Mouse (Mus musculus) forebrain, embryonic 14.5 days (tissue): Measurements from ENCODE around the gene Ssc4d. TPM values are rescaled to one million over a fixed set of nuclear protein-coding genes. Genes with fewer than 3 reads are reported as not detected.

Experiments used
- ATAC-seq: fragments of 200-750 bp; cut with Nextera tagmentation; 2 replicates; pipeline ENCODE4 v1.8.0; 2017; ENCODE audit warnings: mild to moderate bottlenecking, moderate library complexity
- DNase-seq: peaks from one replicate; pipeline ENCODE4 v3.0.0-alpha.2; 2015; ENCODE audit warnings: low spot score
- H3K27ac ChIP-seq: fragments of 300-500 bp; sonication (generic); 2 replicates; pipeline ENCODE4 v1.5.1; 2014; ENCODE audit warnings: low read depth, mild to moderate bottlenecking, control low read depth, low read length, moderate library complexity
- H3K27me3 ChIP-seq: fragments of 300-500 bp; sonication (generic); replicated peaks from 2 replicates; pipeline ENCODE4 v1.6.1; 2014; ENCODE audit warnings: low read length, control low read depth, mixed read lengths; ENCODE audit not compliant: control insufficient read depth, insufficient read depth
- H3K36me3 ChIP-seq: fragments of 300-500 bp; sonication (generic); 2 replicates; pipeline ENCODE4 v1.6.1; 2014; ENCODE audit warnings: low read length, control low read depth; ENCODE audit not compliant: control insufficient read depth, insufficient read depth
- H3K4me1 ChIP-seq: fragments of 300-500 bp; sonication (generic); 2 replicates; pipeline ENCODE4 v1.6.1; 2014; ENCODE audit warnings: antibody characterized with exemption, low read length, control low read depth; ENCODE audit not compliant: control insufficient read depth, insufficient read depth
- H3K4me2 ChIP-seq: fragments of 300-500 bp; sonication (generic); 2 replicates; pipeline ENCODE4 v1.6.1; 2014; ENCODE audit warnings: mild to moderate bottlenecking, control low read depth, low read length
- H3K4me3 ChIP-seq: fragments of 300-500 bp; sonication (generic); 2 replicates; pipeline ENCODE4 v1.5.1; 2014; ENCODE audit warnings: low read depth, low read length, control low read depth
- H3K9ac ChIP-seq: fragments of 300-500 bp; sonication (generic); 2 replicates; pipeline ENCODE4 v1.6.1; 2014; ENCODE audit warnings: mild to moderate bottlenecking, low read length, control low read depth, moderate library complexity
- H3K9me3 ChIP-seq: fragments of 300-500 bp; sonication (generic); replicated peaks from 2 replicates; pipeline ENCODE4 v1.6.1; 2016; ENCODE audit warnings: low read length, control low read depth, mixed read lengths; ENCODE audit not compliant: control insufficient read depth
- WGBS: fragments of 180-500 bp; shearing (Covaris S2); extraction: QIAGEN DNeasy Blood & Tissue Kit; methylation state at CpG from one replicate; pipeline ENCODE4 v1.1.7; 2014; 5-methylcytosine and 5-hydroxymethylcytosine counted together
- polyA plus RNA-seq: library from polyadenylated mRNA; unstranded; fragments of >200 nt; fragmentation: Nextera tagmentation; extraction: Ambion mirVana; gene quantifications from 2 replicates; pipeline ENCODE4 v1.2.1, GENCODE M21; 2014

Gene Ssc4d
- polyA plus RNA-seq, 1 experiment from 2014 or later, result 0.99 TPM

DNA sequence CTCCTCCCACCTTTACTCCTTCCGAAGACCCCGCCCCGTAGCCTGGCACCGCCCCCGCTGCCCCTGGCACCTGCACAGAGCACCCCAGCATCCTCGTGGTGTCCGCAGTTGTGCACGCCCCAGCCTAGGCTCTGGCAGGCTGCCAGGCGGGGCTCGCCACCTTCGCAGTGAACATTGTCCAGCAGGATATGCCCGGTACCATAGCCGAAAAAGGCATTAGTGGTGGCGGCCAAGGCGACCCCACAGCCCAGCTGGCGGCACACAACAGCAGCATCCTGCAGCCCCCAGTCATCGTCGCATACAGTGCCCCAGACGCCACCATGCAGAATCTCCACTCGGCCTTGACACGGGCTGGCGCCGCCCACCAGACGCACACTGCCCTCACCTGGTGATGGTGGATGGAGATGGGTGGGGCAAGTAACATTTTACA is 8.8 kb downstream of the Ssc4d start:
- no peak overlapping the region for H3K27ac ChIP-seq
- ATAC-seq (no peak), DNase-seq (no peak)
- H3K4me3 ChIP-seq, result peak overlapping the region; percentile 11; the same call in 1 of the 2 replicates
- H3K9ac ChIP-seq, result peak overlapping the region; percentile 13; the same call in 1 of the 2 replicates
- peak overlapping the region; percentile 30 for H3K4me2 ChIP-seq
- H3K27me3 ChIP-seq, result no peaks in the 10 kb centered on the region
- H3K4me1 ChIP-seq, result peaks cover 11% of the 10 kb centered on the region; the same call in 1 of the 2 replicates
- no peaks in the 10 kb centered on the region for H3K36me3 ChIP-seq
- H3K9me3 ChIP-seq, result no peaks in the 10 kb centered on the region
- WGBS, result 8% methylated on average over 24 of the region's 24 CpGs

- peak overlapping the region; percentile 91 for H3K9ac ChIP-seq
- WGBS, result 2% methylated on average over 6 of the region's 6 CpGs
- ATAC-seq, result no peak
- peak overlapping the region; percentile 96 for H3K27ac ChIP-seq
- H3K4me3 ChIP-seq, result peak overlapping the region; percentile 59
- H3K27me3 ChIP-seq, result no peaks in the 10 kb centered on the region
- H3K4me1 ChIP-seq, result peaks cover 11% of the 10 kb centered on the region; the same call in 1 of the 2 replicates
- peak overlapping the region; percentile 95 for H3K4me2 ChIP-seq
- H3K9me3 ChIP-seq, result no peaks in the 10 kb centered on the region
- no peaks in the 10 kb centered on the region for H3K36me3 ChIP-seq
- no peak for DNase-seq
Measured at GRCm38 (mm10) chr5:135963280-135963627, 11.1 kb downstream of the Ssc4d start.

DNA sequence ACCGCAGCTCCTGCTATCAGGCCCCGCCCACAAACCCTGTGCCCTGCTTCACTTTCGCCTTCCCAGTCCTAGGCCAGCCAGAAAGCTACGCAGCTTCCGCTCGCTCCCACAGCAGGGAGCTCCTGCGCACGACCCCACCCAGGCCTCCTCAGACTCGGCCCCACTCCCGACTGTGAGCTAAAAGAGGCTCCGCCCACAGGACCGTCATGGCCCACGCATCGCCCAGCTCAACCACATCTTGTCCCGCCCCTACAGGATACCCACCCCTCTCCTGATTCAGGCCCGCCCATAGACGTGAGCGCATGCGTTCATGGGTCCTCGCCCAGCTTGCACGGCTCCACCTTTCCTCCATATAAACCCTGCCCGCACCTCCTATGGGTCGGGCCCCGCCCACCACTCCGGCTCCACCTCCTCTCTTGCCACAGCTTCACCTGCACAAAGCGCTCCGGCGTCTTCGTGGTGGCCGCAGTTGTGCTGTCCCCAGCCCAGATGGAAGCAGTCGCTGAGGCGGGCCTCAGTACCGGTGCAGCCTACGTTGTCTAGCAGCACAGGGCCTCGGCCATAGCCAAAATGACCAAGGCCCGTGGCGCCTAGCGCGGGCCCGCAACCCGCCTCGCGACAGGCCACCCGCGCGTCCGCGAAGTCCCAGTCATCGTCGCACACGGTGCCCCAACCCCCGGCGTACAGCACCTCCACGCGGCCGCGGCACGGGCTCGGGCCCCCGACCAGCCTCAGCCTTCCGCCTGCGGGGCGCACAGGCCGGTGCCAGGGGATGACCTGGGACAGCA is 11.6 kb downstream of the Ssc4d start:
- WGBS, result under 1% methylated on average over 64 of the region's 64 CpGs
- DNase-seq, result peak; percentile 100
- H3K9ac ChIP-seq, result peak overlapping the region; percentile 91
- peaks cover 11% of the 10 kb centered on the region; the same call in 1 of the 2 replicates for H3K4me1 ChIP-seq
- peak overlapping the region; percentile 95 for H3K4me2 ChIP-seq
- H3K36me3 ChIP-seq, result no peaks in the 10 kb centered on the region
- no peaks in the 10 kb centered on the region for H3K27me3 ChIP-seq
- peak; percentile 96 for ATAC-seq
- peak overlapping the region; percentile 59 for H3K4me3 ChIP-seq
- H3K27ac ChIP-seq, result peak overlapping the region; percentile 96
- H3K9me3 ChIP-seq, result no peaks in the 10 kb centered on the region

DNA sequence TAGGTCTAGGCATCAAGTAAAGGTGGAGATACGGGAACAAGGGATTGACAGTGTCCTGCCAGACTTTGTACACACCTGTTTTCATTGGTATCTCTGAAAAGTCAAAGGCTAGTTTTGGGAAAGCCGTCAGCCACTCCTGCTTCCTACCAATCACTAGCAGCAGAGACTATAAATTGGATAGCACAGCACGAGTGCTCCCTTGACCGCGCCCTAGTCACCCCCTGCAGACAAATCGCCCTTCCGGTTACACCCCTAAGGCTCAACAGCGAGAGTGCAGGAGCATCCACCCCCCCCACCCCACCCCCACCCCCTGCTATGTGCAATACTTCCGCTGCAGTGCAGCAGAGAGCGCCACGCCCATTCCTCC is 12.2 kb downstream of the Ssc4d start:
- DNase-seq (no peak), ATAC-seq (no peak)
- Histone ChIP-seq H3K4me2 (peak overlapping the region; percentile 95), H3K4me1 (peaks cover 11% of the 10 kb centered on the region; the same call in 1 of the 2 replicates), H3K9ac (peak overlapping the region; percentile 57), H3K4me3 (peak overlapping the region; percentile 59), H3K36me3 (no peaks in the 10 kb centered on the region), H3K27ac (peak overlapping the region; percentile 96), H3K9me3 (no peaks in the 10 kb centered on the region), H3K27me3 (no peaks in the 10 kb centered on the region)
- WGBS, result 2% methylated on average over 11 of the region's 11 CpGs

GRCm38 (mm10) chr5:135960909-135961635 is 13.3 kb downstream of the Ssc4d start:
- no peak overlapping the region; the same call in 1 of the 2 replicates for H3K4me2 ChIP-seq
- no peak overlapping the region for H3K4me3 ChIP-seq
- peak overlapping the region; percentile 96; the same call in 1 of the 2 replicates for H3K27ac ChIP-seq
- DNase-seq (no peak), ATAC-seq (no peak)
- H3K4me1 ChIP-seq, result peaks cover 16% of the 10 kb centered on the region; the same call in 1 of the 2 replicates
- no peaks in the 10 kb centered on the region for H3K27me3 ChIP-seq
- H3K36me3 ChIP-seq, result no peaks in the 10 kb centered on the region
- H3K9me3 ChIP-seq, result no peaks in the 10 kb centered on the region
- 94% methylated on average over 15 of the region's 15 CpGs for WGBS
- no peak overlapping the region for H3K9ac ChIP-seq

DNA sequence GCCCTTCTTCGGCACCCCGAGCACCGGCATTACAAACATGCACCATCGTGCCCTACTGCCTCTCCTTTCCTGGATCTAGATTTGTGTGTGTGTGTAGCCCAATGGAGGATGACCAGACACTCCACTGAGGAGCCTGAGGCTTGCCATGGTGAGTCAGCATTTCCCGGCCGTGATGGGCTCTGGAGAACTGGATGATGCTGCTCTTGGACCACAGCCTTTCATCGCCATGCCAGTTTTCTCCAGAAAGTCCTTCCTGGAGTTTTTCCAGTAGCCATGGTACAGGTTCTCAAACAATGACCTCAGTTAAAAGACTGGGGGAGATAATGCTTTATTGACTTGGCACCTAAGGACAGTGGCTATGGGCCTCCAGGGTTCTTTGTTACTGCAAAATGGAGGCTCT is 14.4 kb downstream of the Ssc4d start:
- Histone ChIP-seq H3K9ac (no peak overlapping the region), H3K4me1 (peaks cover 13% of the 10 kb centered on the region; the same call in 1 of the 2 replicates), H3K4me2 (no peak overlapping the region), H3K27ac (no peak overlapping the region), H3K9me3 (no peaks in the 10 kb centered on the region), H3K27me3 (no peaks in the 10 kb centered on the region), H3K36me3 (no peaks in the 10 kb centered on the region), H3K4me3 (no peak overlapping the region)
- 95% methylated on average over 7 of the region's 7 CpGs for WGBS
- ATAC-seq (no peak), DNase-seq (no peak)

DNA sequence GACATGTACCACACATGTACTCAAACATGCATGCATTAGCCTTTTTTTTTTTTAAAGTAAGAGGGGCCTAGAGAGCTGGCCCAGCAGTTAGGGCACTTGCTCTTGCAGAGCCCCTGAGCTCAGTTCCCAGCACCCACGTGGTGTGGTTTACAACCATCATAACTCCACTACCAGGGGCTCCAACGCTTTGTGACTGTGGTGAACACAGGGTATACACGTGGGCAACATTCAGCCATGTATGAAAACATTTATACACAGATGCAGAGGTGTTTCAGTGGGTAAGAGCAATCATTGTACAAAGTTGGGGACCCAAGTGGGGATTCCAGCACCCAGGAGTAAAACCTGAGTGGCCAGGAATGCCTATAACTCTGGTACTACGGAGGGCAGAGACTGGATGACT is 16.0 kb downstream of the Ssc4d start:
- no peak for DNase-seq
- Histone ChIP-seq H3K4me3 (no peak overlapping the region), H3K27me3 (no peaks in the 10 kb centered on the region), H3K36me3 (no peaks in the 10 kb centered on the region), H3K9ac (no peak overlapping the region), H3K9me3 (no peaks in the 10 kb centered on the region), H3K27ac (0 out of 2 replicates have a peak overlapping the region, but pooled peaks have one; percentile 52), H3K4me1 (peaks cover 13% of the 10 kb centered on the region; the same call in 1 of the 2 replicates), H3K4me2 (peak overlapping the region; percentile 51; the same call in 1 of the 2 replicates)
- WGBS, result 91% methylated on average over 4 of the region's 4 CpGs
- ATAC-seq, result no peak

DNA sequence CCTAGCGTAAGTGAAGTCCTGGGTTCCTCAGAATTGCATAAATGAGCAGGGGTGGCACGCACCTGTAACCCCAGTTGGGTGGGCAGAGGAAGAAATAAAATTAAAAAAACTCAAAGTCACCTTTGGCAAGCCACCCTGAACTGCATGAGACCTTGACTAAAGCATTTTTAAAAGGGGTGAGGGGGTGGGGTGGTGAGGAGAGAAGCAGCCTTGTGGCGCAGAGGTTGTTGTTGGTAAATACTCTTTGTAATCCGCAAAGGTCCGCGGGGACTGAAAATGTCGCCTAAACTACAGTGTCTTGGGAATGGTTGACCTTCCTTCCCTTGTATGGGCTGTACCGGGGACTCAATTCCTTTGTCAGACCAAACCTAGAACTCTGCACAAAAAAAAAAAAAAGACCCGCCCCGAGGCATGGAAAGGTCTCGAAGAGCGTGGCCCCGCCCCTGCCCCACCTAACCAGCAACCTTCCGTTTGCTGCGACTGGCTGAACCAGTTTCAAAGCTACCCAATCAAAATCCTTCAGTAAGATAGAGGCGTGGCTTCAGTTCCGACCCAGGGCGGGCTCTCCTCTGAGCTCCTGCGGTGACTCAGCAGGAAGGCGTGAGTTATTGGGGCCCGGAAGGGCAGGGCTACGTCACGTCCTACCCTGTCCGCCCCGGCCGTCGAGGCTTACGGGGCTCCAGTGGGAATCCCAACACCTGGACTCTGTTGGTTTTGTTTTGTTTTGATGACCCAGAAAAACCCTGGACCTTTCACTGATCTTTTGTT is 16.9 kb downstream of the Ssc4d start:
- H3K4me2 ChIP-seq, result peak overlapping the region; percentile 51
- no peaks in the 10 kb centered on the region for H3K36me3 ChIP-seq
- H3K9ac ChIP-seq, result peak overlapping the region; percentile 41; the same call in 1 of the 2 replicates
- peaks cover 10% of the 10 kb centered on the region; the same call in 1 of the 2 replicates for H3K4me1 ChIP-seq
- peak; percentile 77 for ATAC-seq
- H3K27ac ChIP-seq, result peak overlapping the region; percentile 52; the same call in 1 of the 2 replicates
- H3K9me3 ChIP-seq, result no peaks in the 10 kb centered on the region
- no peaks in the 10 kb centered on the region for H3K27me3 ChIP-seq
- WGBS, result 7% methylated on average over 28 of the region's 28 CpGs
- peak overlapping the region; percentile 29 for H3K4me3 ChIP-seq
- peak; percentile 98 for DNase-seq
